In genomic region chrX:52912372-52912728, GRCm38 (mm10) we compare ENCODE assay signal across 8 mouse cellular contexts. TPM values are rescaled to one million over a fixed set of nuclear protein-coding genes. Genes with fewer than 3 reads are reported as not detected.
A peak's percentile ranks its signal among the peaks of the same experiment; 100 is the strongest.
DNase-seq lines count a peak whose midpoint lies in the region; ATAC-seq lines count a peak whose summit lies in the region.

No protein-coding gene starts in this region.

- H3K4me1 ChIP-seq in lung, embryonic 15.5 days = no peaks in the 10 kb centered on the region
- peaks cover 16% of the 10 kb centered on the region; the same call in 1 of the 2 replicates for H3K4me1 ChIP-seq in forebrain, embryonic 10.5 days
- H3K4me1 ChIP-seq in limb, embryonic 11.5 days (ENCODE audit: control insufficient read depth, insufficient read depth, low read length) = no peaks in the 10 kb centered on the region
- no peaks in the 10 kb centered on the region for H3K4me1 ChIP-seq in neural tube, embryonic 15.5 days

- no peaks in the 10 kb centered on the region for H3K36me3 ChIP-seq in lung, embryonic 15.5 days
- H3K36me3 ChIP-seq in forebrain, embryonic 10.5 days (replicated peaks) = 0 out of 2 replicates have a peak, but pooled peaks cover under 1% of the 10 kb centered on the region
- no peaks in the 10 kb centered on the region for H3K36me3 ChIP-seq in limb, embryonic 11.5 days (ENCODE audit: control insufficient read depth, insufficient read depth, low read length)
- no peaks in the 10 kb centered on the region for H3K36me3 ChIP-seq in neural tube, embryonic 15.5 days

- peak overlapping the region; percentile 87 for H3K27ac ChIP-seq in lung, embryonic 15.5 days
- H3K27ac ChIP-seq in forebrain, embryonic 10.5 days = peak overlapping the region; percentile 96
- H3K27ac ChIP-seq in limb, embryonic 11.5 days (replicated peaks; ENCODE audit: low read depth, low read length) = peak overlapping the region; percentile 82
- H3K27ac ChIP-seq in neural tube, embryonic 15.5 days (replicated peaks) = peak overlapping the region; percentile 96

- no peaks in the 10 kb centered on the region for H3K9me3 ChIP-seq in lung, embryonic 15.5 days
- H3K9me3 ChIP-seq in forebrain, embryonic 10.5 days = no peaks in the 10 kb centered on the region
- H3K9me3 ChIP-seq in limb, embryonic 11.5 days (ENCODE audit: control insufficient read depth, low read length) = no peaks in the 10 kb centered on the region
- H3K9me3 ChIP-seq in neural tube, embryonic 15.5 days (replicated peaks) = no peaks in the 10 kb centered on the region

- peak overlapping the region; percentile 52 for H3K9ac ChIP-seq in lung, embryonic 15.5 days
- H3K9ac ChIP-seq in limb, embryonic 11.5 days (ENCODE audit: low read length) = peak overlapping the region; percentile 82
- H3K9ac ChIP-seq in neural tube, embryonic 15.5 days (replicated peaks) = peak overlapping the region; percentile 70

- ATAC-seq in lung, embryonic 15.5 days (ENCODE audit: borderline replicate concordance, extremely low read depth, low FRiP score, low TSS enrichment) = peak; percentile 58
- no peak; the same call in 1 of the 2 replicates for ATAC-seq in limb, embryonic 11.5 days (ENCODE audit: insufficient number of reproducible peaks, low FRiP score, low TSS enrichment, low read depth)
- peak; percentile 60; the same call in 1 of the 2 replicates for ATAC-seq in neural tube, embryonic 15.5 days (ENCODE audit: low FRiP score)

- no peak for DNase-seq in lung, postnatal 10 days
- no peak for DNase-seq in forebrain, embryonic 10.5 days (ENCODE audit: extremely low spot score, low spot score)
- DNase-seq in limb, embryonic 11.5 days (ENCODE audit: low spot score) = no peak
- DNase-seq in left cerebral cortex, postnatal 10 days (ENCODE audit: extremely low spot score in 1 of 2, low spot score in 2 of 2) = no peak
- no peak for DNase-seq in urinary bladder, postnatal 4 days (ENCODE audit: low spot score in 2 of 2)
- no peak for DNase-seq in c-Kit-positive CD71-positive TER-119-positive erythroid progenitor cells, embryonic 14.5 days (ENCODE audit: low spot score)

- H3K27me3 ChIP-seq in lung, embryonic 15.5 days = no peaks in the 10 kb centered on the region
- no peaks in the 10 kb centered on the region for H3K27me3 ChIP-seq in forebrain, embryonic 10.5 days (ENCODE audit: poor library complexity, severe bottlenecking)
- no peaks in the 10 kb centered on the region for H3K27me3 ChIP-seq in limb, embryonic 11.5 days (ENCODE audit: control insufficient read depth, insufficient read depth, low read length)
- no peaks in the 10 kb centered on the region for H3K27me3 ChIP-seq in neural tube, embryonic 15.5 days (replicated peaks)

- peak overlapping the region; percentile 62 for H3K4me2 ChIP-seq in lung, embryonic 15.5 days
- peak overlapping the region; percentile 47 for H3K4me2 ChIP-seq in limb, embryonic 11.5 days (ENCODE audit: low read depth, severe bottlenecking)
- peak overlapping the region; percentile 50 for H3K4me2 ChIP-seq in neural tube, embryonic 15.5 days

- WGBS in lung, embryonic 15.5 days = 19% methylated on average over 17 of the region's 26 CpGs
- 30% methylated on average over 26 of the region's 26 CpGs for WGBS in forebrain, embryonic 10.5 days
- WGBS in limb, embryonic 11.5 days = 17% methylated on average over 26 of the region's 26 CpGs
- 20% methylated on average over 24 of the region's 26 CpGs for WGBS in neural tube, embryonic 15.5 days

- H3K4me3 ChIP-seq in lung, embryonic 15.5 days = peak overlapping the region; percentile 68
- peak overlapping the region; percentile 70 for H3K4me3 ChIP-seq in forebrain, embryonic 10.5 days
- H3K4me3 ChIP-seq in limb, embryonic 11.5 days (ENCODE audit: low read depth, low read length) = peak overlapping the region; percentile 67
- H3K4me3 ChIP-seq in neural tube, embryonic 15.5 days (replicated peaks) = peak overlapping the region; percentile 58

- intact Hi-C loops in left cerebral cortex, postnatal 10 days (cut with DNase I) = no loop called here

RNA-seq across cellular contexts. Expression of gene Phf6, which starts 0.3 kb away (rescaled TPM):
- 40.4 and 42.0 TPM in 2 replicates for polyA plus RNA-seq in lung, embryonic 15.5 days (2015; fragmentation: Nextera tagmentation; extraction: Ambion mirVana)
- polyA plus RNA-seq in forebrain, embryonic 10.5 days (2016; fragmentation: Nextera tagmentation; extraction: Ambion mirVana) = 104 and 108 TPM in 2 replicates
- polyA plus RNA-seq in limb, embryonic 11.5 days (2014; fragmentation: Nextera tagmentation; extraction: Ambion mirVana) = 108 and 115 TPM in 2 replicates
- polyA plus RNA-seq in neural tube, embryonic 15.5 days (2015; fragmentation: Nextera tagmentation; extraction: Ambion mirVana) = 49.0 and 50.2 TPM in 2 replicates
- 10 to 100 TPM; 21.0 to 21.5 TPM for total RNA-seq in left cerebral cortex, postnatal 10 days (2021)
